Mouse (Mus musculus): ENCODE data around the gene Gne. TPM values are rescaled to one million over a fixed set of nuclear protein-coding genes. Genes with fewer than 3 reads are reported as not detected.

Gne gene
- 10 to 100 TPM; 65.5 to 67.3 TPM for total RNA-seq (2023)

DNA sequence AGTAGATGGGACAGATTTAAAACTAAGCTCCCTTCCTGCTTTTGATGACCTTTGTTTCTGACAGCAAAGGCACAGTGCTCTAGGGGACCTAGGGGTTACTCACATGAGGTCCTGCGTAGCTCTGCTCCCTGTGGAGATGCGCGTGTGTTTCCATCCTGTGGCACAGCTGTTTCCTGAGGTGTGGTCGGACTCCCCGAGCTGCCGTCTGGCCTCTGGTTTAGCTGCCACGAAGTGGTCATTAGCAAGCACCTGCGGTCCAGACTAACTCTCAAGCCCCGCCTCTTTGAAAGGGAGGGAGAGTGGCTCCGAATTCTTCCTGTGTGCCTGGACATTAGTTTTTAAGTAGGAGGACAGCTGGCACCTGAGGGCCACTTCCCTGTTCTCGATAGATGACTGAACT is at the start of gene Gne:
Gene Gne (minus strand): TSS at position 233 of the 400 bp plus-strand sequence.

GRCm38 (mm10) chr4:44004126-44004525 is 79.9 kb downstream of the Gne start, which contains the start of gene Clta:
Clta (plus strand) TSS chr4:44004452.

Other genes with a start within 250 kb of the Gne start
- gene Olfr157, start 244.0 kb downstream of the Gne start, total RNA-seq (2023): not detected
- gene Olfr155, start 232.6 kb downstream of the Gne start, total RNA-seq (2023): not detected
- under 1 TPM; 0.38 to 0.56 TPM for gene Reck, start 208.6 kb downstream of the Gne start, total RNA-seq (2023)
- 1 to 10 TPM; 9.2 to 9.3 TPM for gene Glipr2, start 126.8 kb downstream of the Gne start, total RNA-seq (2023)
- gene Ccin, start 100.7 kb downstream of the Gne start, total RNA-seq (2023): not detected
- gene Clta, start 79.7 kb downstream of the Gne start, total RNA-seq (2023): 100 to 1,000 TPM; 195 to 200 TPM
- 100 to 1,000 TPM; 111 to 113 TPM for gene Rnf38, start 149.6 kb upstream of the Gne start, total RNA-seq (2023)
- 1 to 10 TPM in 1 of 2 experiments, under 1 TPM in 1; 0.64 to 2.0 TPM for gene Melk, start 216.7 kb upstream of the Gne start, total RNA-seq (2023)